Mouse (Mus musculus) limb, embryonic 11.5 days (tissue): ENCODE measurements around the gene Nr2e3. TPM values are rescaled to one million over a fixed set of nuclear protein-coding genes. Genes with fewer than 3 reads are reported as not detected.
A peak's percentile ranks its signal among the peaks of the same experiment; 100 is the strongest.
"Not testable (repeated sequence)": the region's sequence is repeated elsewhere in the genome, so short reads cannot be mapped to it uniquely, and the experiment has no call there.

Experiments
- ATAC-seq: fragments of 200-750 bp; cut with Nextera tagmentation; 2 replicates; pipeline ENCODE4 v1.8.0; 2017; ENCODE audit warnings: low read depth; ENCODE audit not compliant: insufficient number of reproducible peaks, low FRiP score, low TSS enrichment
- DNase-seq: peaks from one replicate; pipeline ENCODE4 v3.0.0-alpha.2; 2015; ENCODE audit warnings: low spot score
- H3K27ac ChIP-seq: fragments of 300-500 bp; sonication (generic); replicated peaks from 2 replicates; pipeline ENCODE4 v1.5.1; 2014; ENCODE audit warnings: low read depth, mild to moderate bottlenecking, low read length
- H3K27me3 ChIP-seq: fragments of 300-500 bp; sonication (generic); 2 replicates; pipeline ENCODE4 v1.6.1; 2014; ENCODE audit warnings: mild to moderate bottlenecking, low read length, mixed read lengths; ENCODE audit not compliant: control insufficient read depth, insufficient read depth
- H3K36me3 ChIP-seq: fragments of 300-500 bp; sonication (generic); 2 replicates; pipeline ENCODE4 v1.6.1; 2014; ENCODE audit warnings: mild to moderate bottlenecking, low read length, moderate library complexity, mixed read lengths; ENCODE audit not compliant: control insufficient read depth, insufficient read depth
- H3K4me1 ChIP-seq: fragments of 300-500 bp; sonication (generic); 2 replicates; pipeline ENCODE4 v1.6.1; 2014; ENCODE audit warnings: low read length, mixed read lengths; ENCODE audit not compliant: control insufficient read depth, insufficient read depth
- H3K4me2 ChIP-seq: fragments of 300-500 bp; sonication (generic); 2 replicates; pipeline ENCODE4 v1.6.1; 2014; ENCODE audit warnings: low read depth, mild to moderate bottlenecking, moderate library complexity; ENCODE audit not compliant: severe bottlenecking
- H3K4me3 ChIP-seq: fragments of 300-500 bp; sonication (generic); 2 replicates; pipeline ENCODE4 v1.5.1; 2014; ENCODE audit warnings: low read depth, low read length
- H3K9ac ChIP-seq: fragments of 300-500 bp; sonication (generic); 2 replicates; pipeline ENCODE4 v1.6.1; 2014; ENCODE audit warnings: mild to moderate bottlenecking, low read length
- H3K9me3 ChIP-seq: fragments of 300-500 bp; sonication (generic); 2 replicates; pipeline ENCODE4 v1.6.1; 2016; ENCODE audit warnings: low read length; ENCODE audit not compliant: control insufficient read depth
- WGBS: fragments of 180-500 bp; shearing (Covaris S2); extraction: QIAGEN DNeasy Blood & Tissue Kit; methylation state at CpG from one replicate; pipeline ENCODE4 v1.1.7; 2014; 5-methylcytosine and 5-hydroxymethylcytosine counted together
- polyA plus RNA-seq: library from polyadenylated mRNA; unstranded; fragments of >200 nt; fragmentation: Nextera tagmentation; extraction: Ambion mirVana; gene quantifications from 2 replicates; pipeline ENCODE4 v1.2.1, GENCODE M21; 2014

Nr2e3 gene
- polyA plus RNA-seq, 1 experiment from 2014 or later: 0.71 TPM

- no peak overlapping the region for H3K4me2 ChIP-seq
- DNase-seq (no peak), ATAC-seq (no peak)
- no peaks in the 10 kb centered on the region for H3K36me3 ChIP-seq
- H3K9me3 ChIP-seq: no peaks in the 10 kb centered on the region
- 73% methylated on average over 4 of the region's 4 CpGs for WGBS
- H3K4me1 ChIP-seq: no peaks in the 10 kb centered on the region
- H3K4me3 ChIP-seq: no peak overlapping the region
- H3K27ac ChIP-seq: no peak overlapping the region
- no peaks in the 10 kb centered on the region for H3K27me3 ChIP-seq
- H3K9ac ChIP-seq: no peak overlapping the region
Observed at GRCm38 (mm10) chr9:59971263-59971662, 10.8 kb upstream of the Nr2e3 start.

DNA sequence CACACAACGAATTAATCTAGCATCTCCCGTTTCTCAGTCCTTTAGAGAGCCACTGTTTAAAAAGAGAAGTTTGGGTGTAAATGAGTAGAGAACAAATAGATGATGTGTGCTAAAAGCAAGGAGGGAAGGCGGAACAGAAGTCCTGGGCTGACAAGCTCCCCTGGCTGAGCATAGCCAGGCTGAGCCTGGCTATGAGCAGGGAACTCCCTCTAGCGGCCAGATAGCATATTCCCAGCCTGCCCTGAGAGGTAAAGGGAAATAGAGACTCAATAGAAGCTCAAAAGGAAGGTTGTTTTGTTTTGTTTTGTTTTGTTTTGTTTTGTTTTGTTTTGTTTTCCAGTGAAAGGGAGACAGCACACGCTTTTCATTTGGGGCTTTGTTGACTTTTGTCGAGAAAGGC lies 8.9 kb upstream of the Nr2e3 start:
- no peak for ATAC-seq
- H3K36me3 ChIP-seq: no peaks in the 10 kb centered on the region
- peaks cover 3% of the 10 kb centered on the region for H3K4me1 ChIP-seq
- no peak overlapping the region for H3K9ac ChIP-seq
- H3K27me3 ChIP-seq: no peaks in the 10 kb centered on the region
- no peaks in the 10 kb centered on the region for H3K9me3 ChIP-seq
- no peak overlapping the region for H3K27ac ChIP-seq
- peak; percentile 74 for DNase-seq
- no peak overlapping the region for H3K4me2 ChIP-seq
- 34% methylated on average over 6 of the region's 6 CpGs for WGBS
- H3K4me3 ChIP-seq: no peak overlapping the region

GRCm38 (mm10) chr9:59965046-59965445 lies 4.6 kb upstream of the Nr2e3 start:
- Histone ChIP-seq H3K27me3 (no peaks in the 10 kb centered on the region), H3K36me3 (no peaks in the 10 kb centered on the region), H3K4me2 (no peak overlapping the region), H3K4me3 (no peak overlapping the region), H3K9me3 (no peaks in the 10 kb centered on the region), H3K9ac (no peak overlapping the region), H3K4me1 (peaks cover 5% of the 10 kb centered on the region), H3K27ac (no peak overlapping the region)
- DNase-seq (no peak), ATAC-seq (no peak)
- 81% methylated on average over 10 of the region's 10 CpGs for WGBS

DNA sequence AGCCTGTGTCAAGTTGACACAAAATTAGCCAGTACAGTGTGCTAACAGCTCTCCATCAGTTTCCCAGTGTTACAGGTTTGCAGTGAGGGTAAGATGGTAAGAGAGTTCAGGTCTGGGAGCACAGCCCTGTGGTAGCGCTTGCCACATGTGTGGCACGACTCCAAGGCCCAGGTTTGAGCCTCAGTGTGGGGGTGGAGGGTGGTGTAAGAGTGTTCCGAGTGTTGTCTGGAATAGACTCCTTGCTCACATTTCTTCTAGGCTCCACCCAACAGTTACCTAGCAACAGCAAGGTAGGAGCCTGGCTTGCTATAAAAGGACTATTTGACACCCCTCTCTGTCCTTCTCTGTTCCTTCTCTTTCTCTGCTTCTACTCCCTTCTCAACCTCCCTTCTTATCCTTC lies 3.9 kb upstream of the Nr2e3 start:
- ATAC-seq (peak; percentile 54; the same call in 1 of the 2 replicates), DNase-seq (no peak)
- no peak overlapping the region for H3K4me2 ChIP-seq
- H3K4me3 ChIP-seq: no peak overlapping the region
- 44% methylated on average over 3 of the region's 3 CpGs for WGBS
- no peak overlapping the region for H3K9ac ChIP-seq
- no peak overlapping the region for H3K27ac ChIP-seq
- no peaks in the 10 kb centered on the region for H3K27me3 ChIP-seq
- H3K9me3 ChIP-seq: no peaks in the 10 kb centered on the region
- no peaks in the 10 kb centered on the region for H3K36me3 ChIP-seq
- peaks cover 5% of the 10 kb centered on the region for H3K4me1 ChIP-seq

GRCm38 (mm10) chr9:59961201-59961955 lies 919 bp upstream of the Nr2e3 start:
- DNase-seq (no peak), ATAC-seq (no peak)
- H3K4me1 ChIP-seq: peaks cover 5% of the 10 kb centered on the region
- no peak overlapping the region for H3K4me3 ChIP-seq
- H3K27ac ChIP-seq: no peak overlapping the region
- H3K9me3 ChIP-seq: no peaks in the 10 kb centered on the region
- H3K9ac ChIP-seq: no peak overlapping the region
- no peak overlapping the region for H3K4me2 ChIP-seq
- no peaks in the 10 kb centered on the region for H3K27me3 ChIP-seq
- no peaks in the 10 kb centered on the region for H3K36me3 ChIP-seq
- 56% methylated on average over 14 of the region's 14 CpGs for WGBS

DNA sequence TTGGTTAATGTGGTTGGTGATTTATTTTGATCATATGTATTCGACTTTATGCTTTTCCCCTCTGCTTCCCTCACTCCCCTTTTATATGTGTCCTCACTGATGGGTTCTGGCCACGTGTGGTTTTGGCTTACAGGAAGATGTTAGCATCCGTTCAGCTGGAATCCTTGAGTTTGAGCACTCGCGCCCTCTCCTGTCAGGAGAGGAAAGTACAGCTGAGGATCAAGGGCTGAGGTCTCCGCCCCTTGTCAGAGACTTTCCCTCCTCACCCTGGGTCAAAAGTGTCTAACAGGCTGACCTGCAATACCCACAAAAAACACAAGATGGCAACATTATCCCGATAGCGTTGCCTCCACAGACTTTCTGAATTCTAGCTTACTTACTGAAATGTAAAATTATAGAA lies 1.2 kb downstream of the Nr2e3 start:
- no peak overlapping the region for H3K4me3 ChIP-seq
- no peak overlapping the region for H3K4me2 ChIP-seq
- no peak overlapping the region for H3K9ac ChIP-seq
- DNase-seq: peak; percentile 97
- ATAC-seq: peak; percentile 57
- H3K27ac ChIP-seq: no peak overlapping the region
- no peaks in the 10 kb centered on the region for H3K27me3 ChIP-seq
- H3K9me3 ChIP-seq: no peaks in the 10 kb centered on the region
- H3K4me1 ChIP-seq: peaks cover under 1% of the 10 kb centered on the region
- no peaks in the 10 kb centered on the region for H3K36me3 ChIP-seq
- WGBS: 2% methylated on average over 8 of the region's 8 CpGs

DNA sequence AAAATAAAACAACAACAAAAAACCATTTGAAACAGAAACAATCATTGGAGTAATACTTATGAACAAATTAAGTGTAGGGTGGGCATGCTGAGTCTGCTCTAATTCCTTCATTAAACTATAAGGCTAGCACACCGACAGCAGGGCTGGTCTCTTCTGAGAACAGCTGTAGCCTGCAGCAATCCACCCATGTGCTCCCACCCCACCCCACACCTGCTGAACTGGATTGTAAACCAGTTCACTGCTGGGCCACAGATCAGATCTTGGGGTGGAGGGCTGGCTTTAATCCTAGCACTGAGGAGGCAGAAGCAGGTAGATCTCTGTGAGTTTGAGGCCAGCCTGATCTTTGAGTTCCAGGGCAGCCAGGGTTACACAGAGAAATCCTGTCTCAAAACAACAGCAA lies 2.3 kb downstream of the Nr2e3 start:
- DNase-seq, H3K9ac ChIP-seq, H3K9me3 ChIP-seq, H3K36me3 ChIP-seq, H3K4me3 ChIP-seq, H3K4me2 ChIP-seq, H3K27ac ChIP-seq, H3K27me3 ChIP-seq, ATAC-seq, H3K4me1 ChIP-seq: not testable (repeated sequence)
- 30% methylated on average over 1 of the region's 1 CpGs for WGBS

DNA sequence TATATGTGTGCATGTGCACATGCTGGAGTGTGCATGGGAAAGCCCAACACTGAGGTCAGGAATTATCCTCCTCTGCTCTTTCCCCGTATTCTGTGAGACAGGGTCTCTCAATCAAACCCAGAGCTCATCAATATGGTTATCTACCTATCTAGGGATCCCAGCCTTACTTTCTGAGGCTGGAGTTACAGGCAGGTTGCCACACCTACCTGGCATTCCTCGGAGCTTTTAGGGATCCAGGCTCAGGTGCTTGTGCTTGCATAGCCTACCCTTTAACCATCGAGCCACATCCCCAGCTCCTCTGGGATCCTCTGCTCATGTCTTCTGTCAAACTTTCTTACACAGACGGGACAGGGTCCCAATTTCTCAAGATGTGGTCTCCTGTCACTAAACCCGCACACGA lies 4.0 kb downstream of the Nr2e3 start:
- WGBS: 37% methylated on average over 6 of the region's 6 CpGs
- DNase-seq (no peak), ATAC-seq (no peak)
- Histone ChIP-seq H3K9ac (no peak overlapping the region), H3K4me3 (no peak overlapping the region), H3K9me3 (no peaks in the 10 kb centered on the region), H3K36me3 (no peaks in the 10 kb centered on the region), H3K27me3 (no peaks in the 10 kb centered on the region), H3K4me2 (no peak overlapping the region), H3K4me1 (no peaks in the 10 kb centered on the region), H3K27ac (no peak overlapping the region)

- H3K4me1 ChIP-seq: no peaks in the 10 kb centered on the region
- H3K36me3 ChIP-seq: no peaks in the 10 kb centered on the region
- 76% methylated on average over 6 of the region's 6 CpGs for WGBS
- no peaks in the 10 kb centered on the region for H3K27me3 ChIP-seq
- H3K4me3 ChIP-seq: no peak overlapping the region
- H3K9ac ChIP-seq: no peak overlapping the region
- DNase-seq (no peak), ATAC-seq (no peak)
- H3K4me2 ChIP-seq: no peak overlapping the region
- H3K27ac ChIP-seq: no peak overlapping the region
- no peaks in the 10 kb centered on the region for H3K9me3 ChIP-seq
Observed at GRCm38 (mm10) chr9:59955692-59956091, 4.8 kb downstream of the Nr2e3 start.
